Mouse (Mus musculus): ENCODE measurements around the gene 5031439G07Rik.
A peak's percentile ranks its signal among the peaks of the same experiment; 100 is the strongest.

5031439G07Rik gene

DNA sequence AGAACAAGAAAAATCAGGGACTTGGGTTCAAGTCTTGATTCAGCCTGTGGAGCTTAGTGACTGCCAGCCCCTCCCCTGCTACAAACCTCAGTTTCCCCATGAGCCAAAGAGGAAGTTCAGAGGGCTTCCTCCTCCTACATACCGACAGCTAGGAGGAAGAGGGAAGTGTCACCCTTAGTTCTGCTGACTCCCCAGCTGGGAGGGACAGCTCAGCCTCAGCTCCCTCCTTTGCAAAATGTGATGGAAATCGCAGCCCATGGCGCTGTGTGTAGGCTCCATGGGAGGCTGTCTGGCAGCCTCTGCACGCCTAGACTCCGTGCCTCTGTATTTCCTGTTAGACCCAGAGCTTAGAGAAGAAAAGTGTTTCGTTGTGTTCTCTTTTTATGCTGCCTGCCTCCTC, 6.1 kb upstream of the 5031439G07Rik start:
- no peak for DNase-seq

DNA sequence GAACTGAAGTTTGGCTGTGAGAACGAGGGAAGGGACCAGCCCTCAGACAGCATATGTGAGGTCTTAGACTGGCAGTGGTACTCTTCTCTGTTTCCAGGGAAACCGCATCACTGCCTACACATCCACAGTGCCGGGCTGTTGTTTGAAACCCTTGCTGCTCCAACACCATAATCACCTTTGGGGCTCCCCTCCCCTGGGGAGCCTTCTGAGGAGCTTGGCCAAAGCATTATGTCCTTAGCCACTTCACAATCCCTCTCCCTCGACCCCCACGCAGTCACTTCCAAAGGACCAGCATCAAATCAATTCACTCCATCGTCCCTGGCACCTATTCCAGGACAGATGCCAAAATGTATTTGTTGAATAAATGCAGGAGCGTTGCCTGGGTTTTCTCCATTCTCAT, 1.4 kb upstream of the 5031439G07Rik start:
- DNase-seq, result no peak

DNA sequence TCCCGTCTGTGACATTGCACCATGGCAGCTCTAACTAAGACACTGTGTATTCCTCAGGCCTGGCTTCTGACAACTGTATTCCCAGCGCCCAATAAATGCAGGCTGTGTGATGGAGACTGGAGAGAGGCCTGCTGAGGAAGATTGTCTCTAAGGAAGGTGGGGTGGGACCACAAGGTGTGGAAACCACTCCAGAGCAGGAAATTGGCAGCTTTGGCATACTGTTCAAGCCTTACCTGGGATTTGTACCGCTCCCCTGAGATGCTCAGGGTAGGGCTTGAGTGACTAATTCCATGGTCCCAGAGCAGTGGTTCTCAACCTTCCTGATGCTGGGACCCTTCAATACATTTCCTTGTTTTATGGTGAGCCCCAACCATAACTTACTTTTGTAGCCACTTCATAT, 747 bp upstream of the 5031439G07Rik start:
- no peak for DNase-seq

DNA sequence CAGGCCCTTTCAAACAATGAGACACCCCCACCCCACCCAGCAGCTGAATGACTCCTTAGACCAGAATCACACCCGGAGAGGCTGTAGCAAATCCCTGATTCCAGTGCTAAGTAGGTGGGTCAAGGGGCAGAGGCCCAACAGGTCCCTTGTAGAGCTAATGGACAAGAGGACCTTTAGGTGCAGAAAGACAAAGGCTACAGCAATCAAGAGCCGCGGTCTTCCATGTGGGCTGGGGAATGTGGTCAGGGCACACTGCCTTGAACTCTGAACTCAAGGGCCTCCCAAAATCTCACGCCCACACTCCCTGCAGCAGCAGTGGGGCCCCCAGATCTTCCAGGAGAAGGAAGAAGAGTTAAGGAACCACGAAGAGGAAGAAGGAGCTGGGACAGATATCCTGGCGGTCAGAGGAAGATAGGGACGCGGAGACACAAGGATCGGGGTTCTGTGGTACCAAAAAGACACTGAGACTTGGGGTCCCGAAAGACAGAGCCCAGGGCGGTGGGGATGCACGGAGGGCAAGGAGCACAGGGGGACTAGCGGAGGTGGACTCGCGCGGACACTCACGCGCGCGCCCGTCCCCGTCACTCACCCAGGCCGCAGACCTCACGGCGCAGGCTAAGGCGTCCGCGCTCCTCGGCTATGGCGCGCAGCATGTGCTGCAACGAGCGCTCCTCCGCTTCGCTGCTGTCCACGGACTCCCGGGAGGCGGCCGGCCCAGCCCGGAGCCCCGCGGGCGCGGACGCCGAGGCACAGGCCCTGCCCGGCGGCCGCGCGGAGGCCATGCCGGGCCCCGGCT, 1.1 kb downstream of the 5031439G07Rik start:
- DNase-seq, result peak; percentile 60

DNA sequence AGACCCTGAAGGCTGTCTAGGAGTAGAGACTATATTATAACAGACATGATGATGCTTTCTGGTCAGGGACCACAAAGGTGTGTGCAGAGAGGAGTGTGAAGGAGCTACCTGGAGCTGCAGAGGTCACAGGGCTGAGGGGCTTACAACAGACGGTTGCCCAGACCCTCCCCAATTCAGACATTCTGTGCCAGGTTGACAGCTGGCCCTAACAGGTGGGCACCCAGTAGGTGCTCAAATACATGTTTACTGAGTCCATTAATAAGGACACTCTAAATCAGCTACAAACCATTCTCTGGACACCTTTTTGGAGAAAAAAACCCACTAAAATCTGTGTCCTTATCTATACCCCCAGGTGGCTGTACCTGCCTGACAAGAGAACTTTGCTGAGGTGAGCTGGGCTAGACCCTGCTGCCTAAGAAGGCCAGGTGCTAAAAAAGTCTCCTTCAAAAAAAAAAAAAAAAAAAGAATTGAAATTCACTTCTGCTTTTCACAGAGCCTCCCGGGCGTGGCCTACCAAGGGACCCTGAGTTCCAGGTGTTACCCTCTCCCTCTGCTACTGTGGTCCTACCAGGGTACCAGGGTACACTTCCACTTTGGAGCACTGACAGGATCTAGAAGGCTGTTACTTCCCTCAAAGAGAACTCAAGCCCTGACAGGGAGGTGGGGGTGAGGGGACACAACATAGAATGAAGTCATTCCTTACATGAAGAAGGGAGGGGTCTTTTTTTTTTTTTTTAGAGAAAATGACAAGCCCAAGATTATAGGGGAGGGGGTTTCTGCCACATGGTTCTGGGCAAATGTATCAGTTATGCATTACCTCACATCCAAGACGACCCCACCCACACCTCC, 2.0 kb downstream of the 5031439G07Rik start:
- DNase-seq, result no peak

DNA sequence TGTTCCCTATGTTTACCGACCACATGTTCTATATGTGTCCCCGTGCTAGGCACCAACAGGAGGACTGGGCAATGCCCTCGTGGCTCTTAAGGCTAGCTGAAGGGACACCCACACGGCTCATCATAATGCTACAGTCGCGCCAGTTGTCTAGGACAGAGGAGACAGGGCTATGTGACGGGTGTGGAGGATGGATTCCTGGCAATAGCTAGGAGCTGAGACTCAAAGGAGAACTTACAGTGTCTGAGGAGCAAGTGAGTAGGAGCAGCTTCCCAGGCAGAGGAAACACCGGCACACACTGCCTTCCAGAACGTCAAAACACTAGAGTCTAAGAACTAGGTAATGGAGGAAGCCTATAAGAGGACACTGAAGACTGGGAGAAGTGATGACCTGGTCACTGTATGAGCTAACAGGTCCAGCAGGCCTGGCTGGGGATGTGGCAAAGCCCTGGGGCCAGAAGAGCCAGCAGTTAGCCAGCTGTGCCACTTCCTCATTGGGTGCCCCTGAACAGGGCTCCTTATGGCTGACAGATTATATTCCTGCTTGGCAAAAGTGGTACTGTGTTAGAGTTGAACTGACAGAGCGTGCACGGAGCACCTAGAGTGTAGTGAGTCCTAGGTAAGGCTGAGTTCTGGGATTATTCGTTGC, 2.7 kb downstream of the 5031439G07Rik start:
- no peak for DNase-seq

DNA sequence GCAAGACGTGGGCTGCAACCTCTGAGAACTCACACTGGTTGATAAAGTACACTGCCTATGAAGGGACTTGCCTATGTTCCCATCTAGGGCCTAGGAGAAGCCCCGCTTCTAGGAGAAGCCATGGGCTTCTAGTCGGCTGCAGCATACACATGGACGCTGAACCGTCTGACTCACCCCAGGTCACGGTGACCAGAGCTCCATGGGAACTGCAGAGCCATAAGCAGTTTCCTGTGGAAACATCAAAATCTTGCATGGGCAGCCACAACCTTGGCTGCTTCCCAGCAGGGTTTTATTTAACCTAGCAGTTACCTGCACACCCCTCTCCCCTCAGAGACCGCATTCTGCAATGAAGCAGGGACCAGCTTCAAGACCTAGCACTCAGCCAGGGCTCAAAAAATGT, 4.6 kb downstream of the 5031439G07Rik start:
- DNase-seq, result no peak

DNA sequence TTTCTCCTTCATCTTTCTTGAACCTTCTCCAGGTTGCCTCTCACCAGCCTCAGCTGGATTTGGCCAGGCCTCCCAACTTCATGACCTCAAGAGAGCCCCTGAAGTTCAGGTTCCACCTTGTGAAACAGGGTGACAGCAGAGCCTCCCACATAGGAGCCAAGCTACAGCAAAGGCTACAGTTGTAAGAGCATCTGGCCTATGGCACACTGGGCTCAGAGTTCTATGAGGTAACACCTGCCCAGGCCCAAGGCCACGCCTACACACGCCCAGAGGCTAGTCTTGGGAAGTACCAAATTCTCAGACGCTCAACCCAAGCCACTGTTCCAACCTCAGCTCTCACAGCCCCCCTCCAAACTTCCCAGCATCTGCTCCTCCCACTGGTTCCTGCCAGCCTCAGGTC, 5.5 kb downstream of the 5031439G07Rik start:
- no peak for DNase-seq

DNA sequence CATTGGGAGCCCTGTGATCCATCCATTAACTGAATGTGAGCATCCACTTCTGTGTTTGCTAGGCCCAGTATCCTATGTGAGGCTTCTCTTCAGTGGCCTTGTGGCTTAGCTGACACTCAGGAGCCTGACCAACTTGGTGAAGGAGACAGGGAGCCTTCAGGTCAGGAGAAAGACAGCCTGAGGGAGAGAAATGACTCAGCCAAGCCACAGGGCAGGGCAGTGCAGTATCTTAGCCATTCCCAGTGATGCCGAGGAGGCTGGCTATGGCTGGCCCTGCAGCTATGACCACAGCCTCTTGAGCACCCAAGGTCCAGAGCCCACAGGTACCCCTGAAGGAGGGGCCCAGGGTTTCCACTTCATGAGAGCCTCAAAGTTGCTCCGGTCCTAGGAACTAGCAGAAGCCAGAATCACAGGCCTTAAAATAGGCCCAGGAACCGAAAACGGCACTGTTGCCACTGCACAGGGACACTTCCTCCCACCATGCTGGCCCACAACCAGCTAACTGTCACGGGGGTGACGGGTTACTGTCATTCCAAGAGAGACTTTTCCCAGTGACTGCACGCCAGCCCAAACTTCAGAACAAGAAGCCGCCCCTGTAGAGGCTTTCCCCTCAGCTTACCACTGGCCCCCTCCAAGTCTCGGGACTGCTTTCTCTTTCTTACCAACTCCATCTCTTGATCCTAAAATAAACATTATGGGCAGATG, 6.6 kb downstream of the 5031439G07Rik start:
- DNase-seq, result no peak

DNA sequence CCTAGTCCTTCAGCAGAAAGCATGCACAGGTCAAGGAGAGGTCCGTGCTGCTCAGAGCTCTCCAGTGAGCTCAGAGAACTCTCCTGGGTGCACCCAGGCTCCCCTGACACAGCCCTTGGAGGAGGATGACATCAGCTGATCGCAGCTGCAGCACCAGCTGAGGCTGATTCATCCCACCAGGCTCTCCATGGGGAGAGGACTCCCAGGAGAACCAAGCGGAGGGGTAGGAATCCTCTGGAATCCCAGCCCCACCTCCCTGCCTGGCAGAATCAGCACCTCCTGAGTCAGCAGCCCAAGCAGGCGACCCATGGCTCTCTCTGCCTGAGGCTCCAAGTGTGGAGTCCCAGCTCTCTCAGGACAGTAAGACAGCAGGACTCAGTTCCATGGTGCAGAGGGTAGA, 12.6 kb downstream of the 5031439G07Rik start:
- no peak for DNase-seq

DNA sequence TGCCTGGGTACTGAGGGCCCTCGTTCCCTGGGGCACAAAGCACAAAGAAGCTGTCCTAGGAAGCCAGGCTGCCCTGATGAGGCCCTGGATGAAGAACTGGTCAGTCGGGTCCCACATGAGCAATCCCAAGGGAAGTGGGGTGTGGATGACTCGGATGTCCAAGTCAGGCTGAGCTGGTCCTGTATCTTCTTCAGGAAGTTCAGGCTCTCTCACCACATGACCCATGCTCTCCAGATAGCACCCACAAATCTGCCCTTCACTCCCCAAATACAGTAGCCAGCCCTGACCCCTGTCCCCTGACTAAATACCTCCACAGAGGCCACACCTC, 14.8 kb downstream of the 5031439G07Rik start:
- no peak for DNase-seq

DNA sequence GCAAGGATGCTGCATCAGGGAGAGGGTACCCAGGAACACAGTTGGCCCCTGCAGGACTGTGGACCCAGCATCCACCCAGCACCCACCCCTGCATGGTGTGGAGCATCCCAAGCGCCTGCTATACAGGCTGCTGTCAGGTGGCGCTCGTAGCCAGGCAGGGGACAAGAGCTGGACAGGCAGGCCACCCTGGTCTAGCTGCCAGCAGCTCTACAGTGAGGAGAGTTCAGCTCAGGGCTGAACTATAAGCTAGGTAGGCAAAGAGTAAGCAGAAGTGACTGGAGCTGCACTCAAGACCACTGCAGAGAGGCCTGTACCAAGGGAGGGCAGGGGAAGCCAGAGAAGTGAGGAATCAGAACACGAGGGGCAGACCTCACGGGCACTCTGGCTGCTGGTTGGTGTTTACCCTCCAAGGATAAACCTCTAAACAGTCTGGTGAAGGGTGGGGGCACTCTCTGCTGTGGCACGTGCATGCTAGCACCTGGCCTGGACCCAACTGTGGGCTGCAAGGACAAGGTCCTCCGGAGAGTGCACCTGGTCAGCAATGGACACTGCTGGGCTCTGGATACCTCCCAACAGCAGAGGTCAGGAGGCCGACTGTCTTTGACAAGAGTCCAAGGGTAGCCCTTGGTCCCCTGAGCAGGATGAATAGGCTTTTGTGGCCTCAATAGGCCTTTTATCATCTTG, 15.3 kb downstream of the 5031439G07Rik start:
- DNase-seq, result no peak

DNA sequence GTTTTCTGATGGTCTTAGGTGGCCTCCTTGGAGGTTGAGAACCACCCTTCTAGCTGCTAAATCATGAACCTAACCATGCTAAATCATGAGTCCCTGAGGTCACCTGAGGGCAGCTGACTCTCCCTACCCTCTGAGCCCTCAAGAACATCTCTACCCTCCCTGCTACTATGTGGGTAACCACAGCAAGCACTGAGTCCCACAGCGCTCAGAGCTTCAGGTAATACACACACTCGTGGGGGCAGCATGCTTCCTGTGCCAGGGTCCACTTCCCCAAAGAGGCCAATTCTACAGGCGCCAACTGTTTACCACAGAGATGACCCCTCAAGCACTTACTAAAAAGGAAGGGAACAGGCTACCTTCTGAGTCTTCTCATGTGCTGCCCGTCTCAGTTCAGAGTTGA, 19.8 kb downstream of the 5031439G07Rik start:
- DNase-seq, result no peak

DNA sequence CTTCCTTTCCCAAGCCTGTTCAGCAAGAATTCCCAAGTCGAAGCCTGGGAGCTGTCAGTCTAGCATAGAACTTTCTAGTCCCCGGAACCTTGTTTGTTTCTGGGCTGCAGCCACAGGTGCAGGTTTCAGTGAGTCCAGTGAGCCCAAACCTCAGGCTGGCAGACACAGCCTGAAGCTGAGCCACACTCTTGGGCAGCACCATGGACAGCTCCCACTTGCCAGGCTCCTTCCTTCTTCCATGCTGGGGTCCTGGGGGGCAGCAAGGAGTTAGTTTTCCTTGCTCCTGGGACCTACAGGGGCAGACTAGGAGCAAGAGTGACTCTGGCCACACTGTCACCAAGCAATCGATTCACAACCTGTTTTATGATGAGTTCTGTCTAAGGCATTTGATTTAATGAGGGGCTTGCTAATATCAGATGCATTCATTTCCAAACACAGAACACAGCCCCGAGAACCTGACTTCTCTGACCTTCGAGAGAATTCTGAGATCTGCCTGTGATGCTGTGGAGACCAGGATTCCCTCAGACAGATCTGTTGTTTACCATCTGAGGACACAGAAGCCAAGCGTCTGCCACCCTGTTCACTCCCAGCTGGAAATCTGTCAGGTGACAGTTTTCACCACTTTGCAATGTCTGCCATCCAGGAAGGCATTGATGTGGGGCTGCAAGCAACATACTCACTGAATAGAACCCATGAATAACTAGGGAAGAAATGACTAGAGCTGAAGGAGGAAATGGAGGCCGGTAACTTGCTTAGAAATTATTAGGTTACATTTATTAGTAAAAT, 22.6 kb downstream of the 5031439G07Rik start:
- DNase-seq, result peak; percentile 46

DNA sequence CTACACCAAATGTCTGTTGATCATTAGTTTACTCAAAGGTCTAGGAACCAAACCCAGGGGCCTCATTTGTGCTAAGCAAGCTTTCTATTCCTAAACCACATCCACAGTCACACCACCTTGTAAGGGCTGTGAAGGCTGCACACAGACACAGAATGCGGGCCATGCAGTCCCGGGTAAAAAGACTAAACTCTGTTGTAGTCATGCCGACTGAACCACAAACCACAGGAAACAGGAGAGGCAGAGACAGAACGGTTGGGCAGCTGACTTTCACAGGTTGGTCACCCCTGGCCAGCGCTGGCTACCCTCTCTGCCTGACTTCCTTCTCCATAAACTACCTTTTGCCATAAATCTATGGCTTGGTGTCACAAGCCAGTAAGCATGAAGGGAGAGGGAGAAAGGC, 23.6 kb downstream of the 5031439G07Rik start:
- DNase-seq, result no peak

DNA sequence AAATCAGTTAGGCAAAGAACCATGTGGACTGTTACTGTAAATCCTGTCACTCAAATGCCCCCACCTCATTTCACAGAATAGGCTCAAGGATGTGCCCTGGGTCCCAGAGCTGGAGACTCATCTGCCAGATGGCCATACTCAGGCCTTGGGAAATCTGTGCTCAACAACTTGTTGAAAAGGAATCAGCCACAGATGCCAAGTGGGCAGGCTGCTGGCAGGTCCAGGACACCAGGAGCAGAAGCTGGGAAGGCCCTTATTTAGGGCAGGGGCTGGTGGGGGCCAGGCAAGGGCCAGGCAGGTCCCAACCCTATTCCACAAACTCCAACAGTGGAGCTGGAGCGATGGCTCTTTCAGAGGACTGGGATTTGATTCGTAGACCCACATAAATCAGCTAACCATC, 25.8 kb downstream of the 5031439G07Rik start:
- DNase-seq, result no peak

DNA sequence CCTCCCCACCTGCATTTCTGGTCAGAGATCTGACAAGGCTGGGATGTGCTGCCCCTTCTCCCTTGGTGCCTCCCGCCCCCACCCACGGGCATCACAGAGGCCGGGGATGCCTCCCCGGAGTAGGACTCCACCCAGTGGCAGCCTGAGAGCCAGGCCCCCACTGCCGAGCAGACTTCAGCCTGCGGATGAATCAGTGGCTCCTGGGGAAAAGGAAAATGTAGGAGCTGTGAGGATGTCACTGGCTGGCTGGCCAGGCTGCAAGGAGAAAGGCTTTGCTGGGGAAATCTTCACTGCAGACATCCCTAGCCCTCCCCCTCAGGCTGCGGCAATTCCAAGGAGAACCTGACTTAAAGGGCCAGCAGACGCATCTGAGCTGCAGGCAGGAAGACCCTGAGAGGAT, 27.7 kb downstream of the 5031439G07Rik start:
- DNase-seq, result peak; percentile 33

DNA sequence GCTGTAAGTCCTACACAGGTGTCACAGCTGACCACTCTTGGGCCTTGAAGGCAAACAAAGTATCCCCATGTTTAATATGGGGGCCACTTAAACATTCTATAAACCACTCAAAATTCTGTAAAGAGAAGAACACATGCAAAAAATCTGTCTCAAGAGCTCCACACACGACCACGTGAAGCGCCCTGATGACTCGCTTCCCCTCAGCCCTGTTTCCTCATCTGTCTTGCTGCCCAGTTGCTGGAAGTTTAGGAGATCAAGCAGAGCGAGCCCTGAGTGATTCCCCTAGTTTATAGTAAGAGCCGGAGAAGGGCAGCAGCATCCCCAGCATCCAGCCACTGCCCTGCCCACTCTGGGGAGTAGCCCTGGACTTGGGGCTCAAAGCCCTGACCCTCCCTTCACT, 28.5 kb downstream of the 5031439G07Rik start:
- DNase-seq, result no peak

DNA sequence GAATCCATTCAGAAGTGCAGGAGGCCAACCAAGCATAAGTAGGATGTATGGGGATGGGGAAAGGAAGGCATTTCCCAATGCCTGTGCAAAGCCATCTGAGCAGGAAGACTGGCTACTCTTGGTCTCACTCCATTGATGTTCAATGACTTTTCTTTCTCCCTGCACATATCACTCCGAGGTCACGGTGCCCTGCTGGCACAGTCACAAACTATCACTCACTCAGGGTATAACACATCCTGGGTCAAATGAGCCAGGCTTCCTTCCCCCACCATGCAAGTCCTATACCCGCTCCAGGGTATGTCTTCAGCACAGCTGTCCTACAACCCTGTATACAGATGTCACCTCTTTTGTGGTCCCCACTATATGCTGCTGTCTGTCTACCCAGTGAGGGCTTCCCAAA, 30.0 kb downstream of the 5031439G07Rik start:
- no peak for DNase-seq

DNA sequence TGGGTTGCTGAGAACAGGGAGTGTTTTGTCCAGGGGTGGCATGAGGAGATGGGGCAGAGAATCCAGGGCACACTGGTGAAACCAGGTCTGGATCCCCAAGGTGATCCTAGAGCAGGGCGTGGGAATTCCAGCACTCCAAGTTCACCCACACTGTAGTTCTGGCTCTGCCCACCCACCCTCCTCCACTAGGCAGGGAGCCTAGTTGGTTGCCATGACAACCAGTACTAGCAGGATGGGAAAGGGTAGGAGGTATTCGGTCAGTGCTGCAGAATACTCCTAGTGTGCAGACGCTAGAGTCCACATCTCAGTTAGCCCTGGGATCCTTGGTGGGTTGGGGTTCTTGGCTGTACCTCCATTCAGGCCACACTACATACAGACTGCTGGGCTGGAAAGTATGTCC, 30.5 kb downstream of the 5031439G07Rik start:
- peak; percentile 76 for DNase-seq

DNA sequence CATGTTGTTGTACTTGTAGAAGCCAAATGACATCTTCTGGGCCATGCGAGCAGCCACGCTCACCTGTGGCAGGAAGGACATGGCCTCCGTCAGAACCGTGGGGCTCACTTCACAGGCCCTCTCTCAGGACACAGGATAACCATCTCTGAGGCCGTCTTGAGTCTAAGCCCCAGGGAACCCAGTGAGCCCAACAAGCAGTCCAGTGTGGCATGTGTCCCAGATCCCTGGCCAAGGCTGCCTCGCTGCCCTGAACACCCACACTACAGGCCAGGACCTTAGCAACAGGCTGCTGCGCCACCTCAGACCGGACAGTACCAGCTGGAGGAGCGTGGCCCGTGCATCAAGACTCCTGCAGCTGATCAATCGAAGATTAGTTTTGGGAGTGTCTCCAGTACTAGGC, 35.1 kb downstream of the 5031439G07Rik start:
- no peak for DNase-seq

DNA sequence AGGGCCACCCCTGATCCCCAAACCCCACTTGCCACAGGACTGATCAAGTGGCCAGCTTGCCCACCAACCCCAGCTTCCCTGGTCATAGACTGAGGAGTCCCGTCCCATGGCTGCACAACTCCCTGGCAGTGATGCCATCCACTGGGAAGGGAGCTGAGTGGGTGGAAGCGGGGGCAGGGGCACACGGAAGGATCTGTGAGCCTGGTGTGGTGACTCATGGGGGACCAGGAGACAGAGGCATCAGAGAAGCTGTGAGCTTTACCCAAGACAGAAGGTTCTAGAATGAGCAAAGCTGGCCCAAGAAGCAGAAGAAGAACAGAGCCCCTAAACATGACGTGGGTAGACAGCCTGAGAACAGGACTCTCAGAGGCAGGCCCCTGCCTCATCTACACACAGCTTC, 38.3 kb downstream of the 5031439G07Rik start:
- DNase-seq, result no peak

Data from right cerebral cortex, postnatal 4 days (tissue).